Mouse (Mus musculus) Patski (cell line): ENCODE data around the gene Prpf8. TPM values are rescaled to one million over a fixed set of nuclear protein-coding genes. Genes with fewer than 3 reads are reported as not detected.
"Not testable (repeated sequence)": the region's sequence is repeated elsewhere in the genome, so short reads cannot be mapped to it uniquely, and the experiment has no call there.

Experiments
- ATAC-seq: fragments of 100-300 bp; one replicate; pipeline ENCODE4 v1.8.0; 2021
- CTCF ChIA-PET: fragments of 350-600 bp; sonication (Branson Sonifier 250); formaldehyde crosslinking; loops from one replicate; lab custom pipeline; 2022; ENCODE audit warnings: inconsistent platforms; lab: Charles Lee
- POLR2A ChIA-PET: fragments of 350-600 bp; sonication (Branson Sonifier 250); formaldehyde crosslinking; loops from one replicate; lab custom pipeline; 2022; ENCODE audit warnings: antibody characterized with exemption, inconsistent platforms; lab: Charles Lee
- DNase-seq: peaks from one replicate; pipeline ENCODE4 v3.0.0-alpha.2; 2011; ENCODE audit warnings: low read depth, low spot score
- H3K27me3 ChIP-seq: fragments of 371-371 bp; one replicate; pipeline ENCODE4 v1.5.1; 2021
- CTCF ChIP-seq: fragments of 100-300 bp; IDR thresholded peaks from one replicate; pipeline ENCODE4 v1.5.1; 2021
- in situ Hi-C: fragments of 300-500 bp; cut with MboI; formaldehyde crosslinking; loops from 3 replicates; pipeline ENCODE4 v1.11.1; 2018; ENCODE audit warnings: low pct_unique_long_range_greater_than_20kb, mixed read lengths
- polyA plus RNA-seq: library from polyadenylated mRNA; unstranded; gene quantifications from one replicate; pipeline ENCODE4 v1.2.3, GENCODE M21; 2021

Prpf8 gene
- polyA plus RNA-seq, 1 experiment from 2014 or later: 132 TPM

- POLR2A ChIA-PET: interaction anchor here (0.9 to 1.2 kb wide), 2 partner anchors 13 to 20 kb away, joined by 3 read pairs; no protein-coding TSS in a partner anchor
- CTCF ChIA-PET: no interaction called here
- no peak for DNase-seq
- no peaks in the 10 kb centered on the region for H3K27me3 ChIP-seq
- TF ChIP-seq CTCF: no peak
- in situ Hi-C loops: no loop called here
- no peak for ATAC-seq
Observed at GRCm38 (mm10) chr11:75549658-75550111, 63.1 kb downstream of the Prpf8 start.

GRCm38 (mm10) chr11:75550200-75550946, 63.8 kb downstream of the Prpf8 start:
- TF ChIP-seq CTCF: no peak
- CTCF ChIA-PET: no interaction called here
- H3K27me3 ChIP-seq: no peaks in the 10 kb centered on the region
- POLR2A ChIA-PET: interaction anchor here (0.6 to 1.2 kb wide), 3 partner anchors 12 to 43 kb away, joined by 3 read pairs; no protein-coding TSS in a partner anchor
- no peak for DNase-seq
- in situ Hi-C loops: no loop called here
- no peak for ATAC-seq

- ChIA-PET CTCF (interaction anchor here (1.2 to 1.7 kb wide), 2 partner anchors 12 to 21 kb away, joined by 3 to 4 read pairs; no protein-coding TSS in a partner anchor), POLR2A (no interaction called here)
- H3K27me3 ChIP-seq: no peaks in the 10 kb centered on the region
- no peak for TF ChIP-seq CTCF
- in situ Hi-C loops: no loop called here
- no peak for DNase-seq
- peak; percentile 54 for ATAC-seq
Observed at GRCm38 (mm10) chr11:75551321-75551720, 64.7 kb downstream of the Prpf8 start.

GRCm38 (mm10) chr11:75551961-75552441, 65.4 kb downstream of the Prpf8 start:
- ChIA-PET CTCF (interaction anchor here (1.2 to 1.7 kb wide), 2 partner anchors 11 to 22 kb away, joined by 3 to 4 read pairs; no protein-coding TSS in a partner anchor), POLR2A (no interaction called here)
- TF ChIP-seq CTCF: no peak
- no peaks in the 10 kb centered on the region for H3K27me3 ChIP-seq
- in situ Hi-C loops: no loop called here
- no peak for DNase-seq
- no peak for ATAC-seq

- in situ Hi-C loops: no loop called here
- TF ChIP-seq CTCF: no peak
- ChIA-PET CTCF (no interaction called here), POLR2A (interaction anchor here (0.5 kb wide), 1 partner anchor 153 kb away, joined by 8 read pairs; no protein-coding TSS in a partner anchor)
- no peaks in the 10 kb centered on the region for H3K27me3 ChIP-seq
- DNase-seq (no peak), ATAC-seq (no peak)
Observed at GRCm38 (mm10) chr11:75552906-75553482, 66.4 kb downstream of the Prpf8 start.

GRCm38 (mm10) chr11:75556006-75556405, 69.4 kb downstream of the Prpf8 start:
- CTCF ChIA-PET: interaction anchor here (1.3 to 2.0 kb wide), 3 partner anchors 13 to 25 kb away, joined by 4 to 5 read pairs (median 5); partner anchors contain the start of gene Slc43a2
- DNase-seq, POLR2A ChIA-PET, in situ Hi-C loops, ATAC-seq, H3K27me3 ChIP-seq: not testable (repeated sequence)

- no peaks in the 10 kb centered on the region for H3K27me3 ChIP-seq
- no peak for DNase-seq
- no peak for ATAC-seq
- ChIA-PET CTCF (interaction anchor here (1.6 kb wide), 1 partner anchor 26 kb away, joined by 5 read pairs; the partner anchor contains the start of gene Slc43a2), POLR2A (no interaction called here)
- in situ Hi-C loops: no loop called here
- no peak for TF ChIP-seq CTCF
Observed at GRCm38 (mm10) chr11:75557142-75557541, 70.5 kb downstream of the Prpf8 start.

- ChIA-PET POLR2A (interaction anchor here (0.6 to 0.7 kb wide), 2 partner anchors 22 to 442 kb away, joined by 3 read pairs; no protein-coding TSS in a partner anchor), CTCF (interaction anchor here (1.0 to 2.1 kb wide), 2 partner anchors 14 to 17 kb away, joined by 3 to 10 read pairs; no protein-coding TSS in a partner anchor)
- no peak for TF ChIP-seq CTCF
- in situ Hi-C loops: no loop called here
- ATAC-seq: no peak
- DNase-seq: no peak
- H3K27me3 ChIP-seq: no peaks in the 10 kb centered on the region
Observed at GRCm38 (mm10) chr11:75558101-75558500, 71.5 kb downstream of the Prpf8 start.

Other genes with a start within 250 kb of the Prpf8 start
- 64.8 TPM for gene Rpa1, start 138.5 kb upstream of the Prpf8 start, polyA plus RNA-seq
- 10.4 TPM for gene Smyd4, start 138.4 kb upstream of the Prpf8 start, polyA plus RNA-seq
- gene Serpinf1, start 64.1 kb upstream of the Prpf8 start, polyA plus RNA-seq: 2.5 TPM
- 0.04 TPM for gene Serpinf2, start 47.2 kb upstream of the Prpf8 start, polyA plus RNA-seq
- gene Wdr81, start 32.1 kb upstream of the Prpf8 start, polyA plus RNA-seq: 28.9 TPM
- gene Tlcd2, start 25.1 kb upstream of the Prpf8 start, polyA plus RNA-seq: 0.85 TPM
- gene Rilp, start 23.3 kb downstream of the Prpf8 start, polyA plus RNA-seq: 1.4 TPM
- 0.17 TPM for gene Scarf1, start 26.7 kb downstream of the Prpf8 start, polyA plus RNA-seq
- 10.0 TPM for gene Slc43a2, start 44.9 kb downstream of the Prpf8 start, polyA plus RNA-seq
- gene Pitpna, start 101.3 kb downstream of the Prpf8 start, polyA plus RNA-seq: 141 TPM
- 32.9 TPM for gene Inpp5k, start 144.2 kb downstream of the Prpf8 start, polyA plus RNA-seq
- 121 TPM for gene Myo1c, start 163.7 kb downstream of the Prpf8 start, polyA plus RNA-seq
- 116 TPM for gene Crk, start 192.4 kb downstream of the Prpf8 start, polyA plus RNA-seq
- 860 TPM for gene Ywhae, start 246.1 kb downstream of the Prpf8 start, polyA plus RNA-seq